Mouse (Mus musculus) stomach, postnatal 0 days (tissue): ENCODE results near the gene Tek.

ENCODE experiments used
- CTCF ChIP-seq: IDR thresholded peaks from 2 replicates; pipeline ENCODE4 v1.5.1; 2016; ENCODE audit warnings: antibody characterized with exemption, low read depth, mild to moderate bottlenecking, moderate library complexity
- EP300 ChIP-seq: optimal IDR thresholded peaks from 2 replicates; pipeline ENCODE3; 2016; ENCODE audit warnings: antibody characterized with exemption

- TF ChIP-seq EP300 (no peak), CTCF (no peak)
Measured at GRCm38 (mm10) chr4:94747338-94747737, 8.2 kb downstream of the Tek start.
